Mouse (Mus musculus) gastrocnemius, postnatal 14 days (tissue): ENCODE results near the gene Kdm8. TPM values are rescaled to one million over a fixed set of nuclear protein-coding genes. Genes with fewer than 3 reads are reported as not detected.

Source experiments
- DNase-seq: peaks from one replicate; pipeline ENCODE4 v3.0.0; 2021; ENCODE audit warnings: mixed read lengths
- intact Hi-C: fragments of 180-260 bp; cut with DNase I; formaldehyde crosslinking; loops from one replicate; pipeline ENCODE4 v1.15.1; 2025; ENCODE audit warnings: low total_unique reads
- total RNA-seq, 2 experiments: library from RNA; stranded (reverse); gene quantifications; 2 replicates each; pipeline ENCODE4 v1.2.3; 2021

Kdm8 gene
- total RNA-seq, 2 experiments from 2014 or later: 4.3 to 4.9 TPM

DNA sequence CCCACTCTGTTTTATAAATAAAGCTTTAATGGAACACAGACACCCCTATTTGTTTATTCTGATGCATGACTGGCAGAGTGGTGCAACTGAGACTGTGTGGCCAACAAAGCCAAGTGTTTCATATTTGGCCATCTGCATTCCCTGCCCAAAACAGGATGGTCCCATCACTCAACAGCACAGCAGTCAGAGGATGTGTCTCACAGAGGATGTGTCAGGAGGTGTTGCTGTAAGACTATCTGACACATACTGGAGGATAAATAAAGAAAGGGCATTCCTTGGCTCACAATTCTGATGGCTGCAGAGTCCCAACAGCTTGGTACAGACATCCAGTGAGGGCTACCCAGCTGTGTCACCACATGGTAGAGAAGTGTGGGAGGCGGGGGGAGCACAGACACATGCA is 6.2 kb downstream of the Kdm8 start:
- no peak for DNase-seq
- intact Hi-C loops: no loop called here

GRCm38 (mm10) chr7:125451078-125451477 is 6.6 kb downstream of the Kdm8 start:
- DNase-seq: no peak
- intact Hi-C loops: no loop called here

DNA sequence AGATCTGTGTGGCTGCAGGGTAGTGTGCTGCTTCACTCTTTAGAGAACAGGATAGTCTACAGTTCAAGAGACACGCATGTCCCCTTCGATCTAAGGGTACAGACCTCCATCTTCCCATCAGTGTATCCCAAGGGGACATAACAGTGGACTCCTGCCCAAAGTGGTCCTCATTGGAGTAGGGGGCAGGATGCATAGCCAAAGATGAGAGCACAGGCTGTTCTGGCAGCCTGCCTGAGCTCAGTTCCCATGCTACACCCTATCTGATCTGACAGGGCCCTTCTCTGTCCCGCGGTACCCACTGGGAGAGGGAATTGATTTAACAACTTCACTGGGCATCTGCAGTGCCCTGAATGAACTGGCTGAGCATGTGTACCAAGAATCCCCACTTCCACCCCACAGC is 9.2 kb downstream of the Kdm8 start:
- intact Hi-C loops: no loop called here

GRCm38 (mm10) chr7:125462200-125462599 is 17.7 kb downstream of the Kdm8 start:
- no peak for DNase-seq
- intact Hi-C loops: no loop called here

More for the DNA sequence above, 9.2 kb downstream of the Kdm8 start:
- DNase-seq: no peak

- peak; percentile 69 for DNase-seq
- intact Hi-C loops: loop anchor here (1.0 kb wide), 1 partner anchor 111 kb away; no protein-coding TSS in a partner anchor
Measured at GRCm38 (mm10) chr7:125469937-125470336, 25.5 kb downstream of the Kdm8 start.

GRCm38 (mm10) chr7:125470901-125471300 is 26.4 kb downstream of the Kdm8 start:
- intact Hi-C loops: loop anchor here (1.0 kb wide), 1 partner anchor 110 kb away; no protein-coding TSS in a partner anchor
- no peak for DNase-seq

GRCm38 (mm10) chr7:125471991-125472741 is 27.7 kb downstream of the Kdm8 start:
- peak; percentile 75 for DNase-seq
- intact Hi-C loops: no loop called here

GRCm38 (mm10) chr7:125474535-125474934 is 30.1 kb downstream of the Kdm8 start:
- intact Hi-C loops: no loop called here

DNA sequence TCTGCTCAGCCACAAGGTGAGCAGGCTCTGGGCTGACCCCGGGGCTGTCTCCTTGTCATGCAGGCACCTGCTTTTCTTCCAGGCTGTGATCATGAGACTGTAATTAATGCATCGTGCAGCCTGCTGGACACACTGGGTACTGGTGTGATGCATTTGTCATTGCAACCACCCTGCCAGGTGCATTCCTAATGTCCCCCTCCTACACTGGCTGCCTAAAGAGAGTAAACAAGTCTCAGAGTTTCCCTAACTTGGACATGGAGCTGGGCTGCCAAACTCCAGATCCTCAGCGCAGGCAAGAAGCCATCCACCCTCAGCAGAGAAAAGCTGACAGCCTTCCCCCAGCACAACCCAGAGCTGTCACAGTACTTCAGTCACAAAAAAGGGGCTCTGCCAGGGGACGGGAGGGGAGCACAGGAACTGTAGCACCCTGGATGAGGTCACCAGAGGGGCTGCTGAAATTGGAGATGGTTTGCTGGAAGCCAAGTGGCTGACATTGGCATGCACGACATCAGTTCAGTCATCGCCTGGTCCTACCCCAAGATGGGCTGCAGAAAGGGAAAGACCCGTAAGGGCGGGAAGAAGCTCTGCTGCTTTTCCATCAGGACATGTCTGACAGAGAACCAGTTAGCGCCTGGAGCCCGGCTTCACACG is 31.2 kb downstream of the Kdm8 start:
- DNase-seq: peak; percentile 32
- intact Hi-C loops: no loop called here

More at GRCm38 (mm10) chr7:125474535-125474934, 30.1 kb downstream of the Kdm8 start:
- DNase-seq: no peak

GRCm38 (mm10) chr7:125478391-125478984 is 34.0 kb downstream of the Kdm8 start:
- DNase-seq: peak; percentile 42
- intact Hi-C loops: no loop called here

GRCm38 (mm10) chr7:125480518-125480917 is 36.0 kb downstream of the Kdm8 start:
- no peak for DNase-seq
- intact Hi-C loops: no loop called here

- intact Hi-C loops: no loop called here
- no peak for DNase-seq
Measured at GRCm38 (mm10) chr7:125482339-125482738, 37.9 kb downstream of the Kdm8 start.

GRCm38 (mm10) chr7:125482886-125483285 is 38.4 kb downstream of the Kdm8 start:
- intact Hi-C loops: no loop called here

DNA sequence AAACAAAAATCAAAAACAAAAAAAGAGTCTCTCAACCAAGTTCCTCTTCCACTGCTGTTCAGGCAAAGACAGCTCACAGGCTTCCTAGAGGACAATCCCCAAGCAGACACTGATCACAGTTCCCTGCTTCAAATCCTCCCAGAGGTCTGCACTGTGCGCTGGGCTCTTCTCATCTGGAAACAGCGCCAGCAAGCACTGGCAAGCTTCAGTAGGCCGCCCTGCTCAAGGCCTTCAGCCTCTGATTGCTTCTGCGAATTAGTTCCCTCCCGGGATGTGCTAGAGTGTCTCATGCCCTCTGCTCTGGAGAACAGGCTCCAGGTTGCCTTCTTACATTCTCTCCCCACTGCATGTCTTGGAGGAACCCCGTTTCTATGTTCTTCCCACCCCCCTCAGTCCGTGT is 40.3 kb downstream of the Kdm8 start:
- no peak for DNase-seq
- intact Hi-C loops: no loop called here

More at GRCm38 (mm10) chr7:125482886-125483285, 38.4 kb downstream of the Kdm8 start:
- DNase-seq: no peak

DNA sequence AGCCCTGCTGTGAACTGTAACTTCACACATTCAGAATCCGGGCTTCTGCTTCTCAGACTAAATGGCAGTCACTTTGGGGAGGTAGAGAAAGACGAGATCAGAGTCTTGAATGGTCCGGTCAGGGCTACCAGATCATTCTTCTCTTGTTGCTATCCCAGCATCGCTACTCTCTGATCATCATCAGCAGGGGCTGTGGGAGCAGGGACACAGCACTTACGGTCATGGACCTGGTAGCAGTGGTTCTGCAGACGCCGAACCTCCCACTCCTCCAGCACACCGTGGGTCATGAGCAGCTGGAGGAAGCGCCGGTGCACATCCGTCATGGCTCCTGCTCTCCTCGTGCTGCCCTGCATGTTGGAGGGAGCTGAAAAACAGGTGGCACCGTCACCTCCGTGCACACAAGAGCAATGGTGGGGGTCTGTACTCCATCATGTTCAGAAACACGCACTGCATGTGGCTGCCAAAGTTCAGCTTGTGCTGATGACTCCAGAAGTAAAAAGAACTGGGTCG is 41.7 kb downstream of the Kdm8 start:
- intact Hi-C loops: no loop called here

DNA sequence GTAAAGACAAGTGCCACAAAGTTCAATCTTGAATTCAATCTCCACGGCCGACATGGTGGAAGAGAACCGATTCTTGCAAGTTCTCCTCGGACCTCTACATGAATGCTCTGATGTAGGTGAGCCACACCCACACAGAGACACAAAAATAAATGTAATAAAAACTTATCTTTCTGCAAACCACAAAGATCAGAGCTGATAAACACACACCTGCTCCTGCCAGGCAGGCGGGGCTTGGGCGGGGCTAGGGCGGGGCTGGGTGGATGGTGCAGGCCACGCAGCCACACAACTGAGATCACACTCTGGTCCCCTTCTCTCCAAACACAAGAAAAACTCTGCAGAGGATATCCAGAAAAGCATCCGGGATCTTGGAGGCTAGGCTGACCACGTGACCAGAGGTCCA is 42.6 kb downstream of the Kdm8 start:
- intact Hi-C loops: no loop called here
- no peak for DNase-seq

More for the DNA sequence above, 41.7 kb downstream of the Kdm8 start:
- DNase-seq: no peak

DNA sequence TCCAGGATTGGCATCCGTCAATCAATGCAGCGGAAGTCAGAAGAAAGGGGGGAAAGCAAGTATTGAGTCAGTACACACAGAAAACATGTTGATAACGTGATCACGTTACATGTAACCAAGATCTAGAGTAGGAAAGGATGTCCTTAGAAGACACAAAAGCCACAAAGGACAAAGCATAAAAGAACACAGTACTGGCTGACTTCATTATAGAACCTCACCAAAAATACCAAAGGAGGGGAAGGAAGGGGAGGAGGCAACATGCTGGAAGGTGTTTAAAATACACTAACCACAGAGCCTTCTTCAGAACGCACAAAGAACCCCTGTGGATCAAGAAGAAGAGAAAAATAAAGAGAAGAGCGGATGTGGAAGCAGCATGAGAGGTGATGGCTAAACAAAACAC is 44.2 kb downstream of the Kdm8 start:
- intact Hi-C loops: no loop called here

DNA sequence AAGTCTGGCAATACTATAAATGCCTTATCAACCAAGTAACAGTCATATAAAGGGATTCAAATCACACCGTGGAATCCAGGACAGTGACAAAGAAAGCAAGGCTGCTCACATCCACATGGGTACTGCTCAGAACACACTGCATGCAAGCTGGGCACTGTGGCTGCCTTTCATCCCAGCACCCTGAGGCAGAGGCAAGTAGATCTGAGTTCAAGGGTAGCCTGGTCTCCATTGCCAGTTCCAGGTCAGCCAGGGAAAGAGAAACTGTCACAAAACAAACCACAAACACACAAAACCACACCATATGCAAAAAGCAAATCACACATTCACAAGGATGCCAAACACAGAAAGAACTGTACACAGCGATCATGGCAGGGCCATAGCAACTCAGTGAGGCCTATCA is 45.2 kb downstream of the Kdm8 start:
- intact Hi-C loops: no loop called here
- DNase-seq: no peak

More for the DNA sequence above, 44.2 kb downstream of the Kdm8 start:
- DNase-seq: no peak

DNA sequence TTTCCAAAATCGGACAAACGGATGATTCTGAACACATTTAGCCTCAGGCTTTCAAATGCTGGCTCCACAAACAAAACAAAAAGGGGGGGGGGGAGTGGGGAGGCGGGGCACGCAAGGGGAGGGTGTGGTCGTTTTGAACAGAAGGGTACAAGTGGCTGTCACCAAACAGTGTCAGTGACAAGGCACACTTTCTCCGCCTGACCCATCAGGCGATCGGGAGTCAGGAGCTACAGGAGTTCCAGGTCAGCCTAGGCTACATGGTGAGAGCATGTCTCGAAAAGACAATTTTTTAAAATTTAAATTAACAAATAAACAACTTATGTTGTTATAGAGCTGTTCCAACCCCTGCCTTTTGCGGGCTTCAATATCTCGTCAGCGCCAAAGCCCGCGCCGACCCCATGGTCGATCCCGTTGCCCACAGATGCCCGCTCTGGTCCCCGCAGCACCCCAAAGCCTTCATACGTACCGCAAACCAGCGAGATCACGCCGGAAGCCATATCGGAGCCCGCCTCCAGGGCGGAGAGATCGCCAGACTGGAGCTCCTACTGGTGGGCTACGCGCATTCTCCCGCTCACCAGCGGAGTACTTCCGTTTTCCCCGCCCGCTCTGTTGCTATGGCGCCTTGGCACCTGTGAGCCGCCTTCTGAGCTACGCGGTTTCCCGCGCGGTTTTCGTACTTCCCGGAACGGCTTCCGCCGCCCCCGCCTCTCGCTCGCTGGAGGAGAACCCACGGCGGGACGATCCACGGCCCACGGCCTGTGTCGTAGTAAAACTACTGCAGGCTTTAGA is 46.7 kb downstream of the Kdm8 start, which contains the start of gene Nsmce1:
TSS of gene Nsmce1 (minus strand) at position 650 of the 789 bp plus-strand sequence.
- peak; percentile 95 for DNase-seq
- intact Hi-C loops: no loop called here
